Comparison of ENCODE assay signal across 27 mouse cellular contexts in genomic region chr10:25319531-25319930, GRCm38 (mm10). TPM values are rescaled to one million over a fixed set of nuclear protein-coding genes. Genes with fewer than 3 reads are reported as not detected.
A peak's percentile ranks its signal among the peaks of the same experiment; 100 is the strongest.
DNase-seq lines count a peak whose midpoint lies in the region; ATAC-seq and TF ChIP-seq lines count a peak whose summit lies in the region.
"Had no signal": no experiment of that assay in that cellular context is flagged by ENCODE, and none has a peak within 500 bp of the region (broad histone marks: within the 10 kb centered on the region; RNA-seq: fewer than 3 reads in every experiment).

No protein-coding gene starts in this region.

- no peak overlapping the region for H3K4me3 ChIP-seq in macrophage (ENCODE audit: inconsistent target)
- no peak overlapping the region for H3K4me3 ChIP-seq in intestine, postnatal 0 days (ENCODE audit: low read depth, low read length)
- H3K4me3 ChIP-seq: embryonic facial prominence, embryonic 13.5 days; embryonic facial prominence, embryonic 15.5 days; erythroblast, embryonic 14.5 days; forebrain, embryonic 10.5 days; forebrain, embryonic 12.5 days had no signal

- no peaks in the 10 kb centered on the region for H3K4me1 ChIP-seq in intestine, postnatal 0 days (replicated peaks; ENCODE audit: control insufficient read depth, insufficient read depth, low read length)
- H3K4me1 ChIP-seq: embryonic facial prominence, embryonic 15.5 days; forebrain, embryonic 12.5 days had no signal

- no peak overlapping the region for H3K9ac ChIP-seq in intestine, postnatal 0 days (ENCODE audit: low read depth, low read length)
- H3K9ac ChIP-seq: embryonic facial prominence, embryonic 13.5 days; embryonic facial prominence, embryonic 15.5 days; forebrain, embryonic 12.5 days had no signal

- no peaks in the 10 kb centered on the region for H3K27me3 ChIP-seq in intestine, postnatal 0 days (replicated peaks; ENCODE audit: control insufficient read depth, insufficient read depth, low read length)
- H3K27me3 ChIP-seq: CH12.LX; embryonic facial prominence, embryonic 13.5 days; embryonic facial prominence, embryonic 15.5 days; forebrain, embryonic 12.5 days; Patski had no signal

- TF ChIP-seq CTCF in intestine, postnatal 0 days (IDR thresholded peaks at IDR 0.05; ENCODE audit: low read depth), result no peak

- no peak overlapping the region for H3K4me2 ChIP-seq in intestine, postnatal 0 days (replicated peaks; ENCODE audit: low read depth)
- H3K4me2 ChIP-seq: embryonic facial prominence, embryonic 13.5 days; embryonic facial prominence, embryonic 15.5 days; forebrain, embryonic 12.5 days had no signal

- no peaks in the 10 kb centered on the region for H3K9me3 ChIP-seq in intestine, postnatal 0 days (ENCODE audit: control insufficient read depth)
- H3K9me3 ChIP-seq: embryonic facial prominence, embryonic 13.5 days; embryonic facial prominence, embryonic 15.5 days; forebrain, embryonic 10.5 days; forebrain, embryonic 12.5 days had no signal

- no peak for ATAC-seq in intestine, postnatal 0 days
- ATAC-seq: activated CD4-positive, CD25-positive, alpha-beta regulatory T cell, adult 4 months; CD4-positive, CD25-positive, alpha-beta regulatory T cell, adult 4 months; forebrain, embryonic 14.5 days; forebrain, embryonic 16.5 days; Patski had no signal

- H3K27ac ChIP-seq in macrophage, result peak overlapping the region; percentile 75
- no peak overlapping the region for H3K27ac ChIP-seq in intestine, postnatal 0 days (ENCODE audit: low read depth, low read length)
- H3K27ac ChIP-seq: embryonic facial prominence, embryonic 13.5 days; embryonic facial prominence, embryonic 15.5 days; forebrain, embryonic 10.5 days; forebrain, embryonic 12.5 days had no signal

- H3K36me3 ChIP-seq in macrophage (ENCODE audit: inconsistent target), result no peaks in the 10 kb centered on the region
- no peaks in the 10 kb centered on the region for H3K36me3 ChIP-seq in intestine, postnatal 0 days (ENCODE audit: control insufficient read depth, insufficient read depth)
- H3K36me3 ChIP-seq: embryonic facial prominence, embryonic 13.5 days; embryonic facial prominence, embryonic 15.5 days; forebrain, embryonic 10.5 days; forebrain, embryonic 12.5 days had no signal

- intact Hi-C loops in heart, postnatal 14 days (cut with DNase I), result no loop called here

- no peaks in the 10 kb centered on the region for H3K79me2 ChIP-seq in macrophage (ENCODE audit: inconsistent target)

- peak; percentile 51 for DNase-seq in heart, adult 11 months
- no peak for DNase-seq in heart, postnatal 14 days
- DNase-seq in ZHBTc4 (ENCODE audit: low read depth, low spot score), result peak; percentile 71
- DNase-seq in c-Kit-positive CD71-positive TER-119-positive erythroid progenitor cells, embryonic 14.5 days (ENCODE audit: low spot score), result no peak
- DNase-seq: adrenal gland, adult 8-10 months; adrenal gland, postnatal 14 days; adrenal gland, postnatal 36 days; B cell, adult 2 months; cerebellum, adult 18-20 months; cerebellum, adult 8-10 months; cerebellum, adult 9-11 months; cerebellum, postnatal 14 days; cerebellum, postnatal 36 days; embryo, embryonic 11 days had no signal

RNA-seq across cellular contexts. Expression of gene Akap7, which starts 11.9 kb away (rescaled TPM):
- 10 to 100 TPM; 47.5 to 60.7 TPM for total RNA-seq in heart, postnatal 14 days (2021)
- 10 to 100 TPM; 12.1 to 60.6 (median 42.5) TPM for total RNA-seq in macrophage (2018; cell fraction: chromatin; rRNA removed)
- total RNA-seq in macrophage (2018; cell fraction: cytosol; rRNA removed), result 10 to 100 TPM; 13.8 to 22.4 (median 18.9) TPM
- 10 to 100 TPM; 13.8 to 67.6 (median 29.7) TPM for total RNA-seq in macrophage (2018; cell fraction: nucleus; rRNA removed)
- 12.5 to 57.2 TPM (median 15.2 TPM) in 3 replicates for polyA plus RNA-seq in macrophage (2018)
- 42.3 and 51.6 TPM in 2 replicates for polyA plus RNA-seq in intestine, postnatal 0 days (2015; fragmentation: Nextera tagmentation; extraction: Ambion mirVana)

RNA-seq across cellular contexts. Expression of gene Epb41l2, which starts 40.1 kb away (rescaled TPM):
- total RNA-seq in heart, postnatal 14 days (2021), result 10 to 100 TPM; 66.4 to 68.5 TPM
- total RNA-seq in macrophage (2018; cell fraction: chromatin; rRNA removed), result 1,000 to 10,000 TPM in 2 of 26 experiments, 100 to 1,000 TPM in 24; 195 to 1,240 (median 272) TPM
- 10 to 100 TPM; 40.0 to 71.2 (median 45.1) TPM for total RNA-seq in macrophage (2018; cell fraction: cytosol; rRNA removed)
- 100 to 1,000 TPM; 105 to 802 (median 185) TPM for total RNA-seq in macrophage (2018; cell fraction: nucleus; rRNA removed)
- 42.5 to 101 TPM (median 80.5 TPM) in 3 replicates for polyA plus RNA-seq in macrophage (2018)
- polyA plus RNA-seq in intestine, postnatal 0 days (2015; fragmentation: Nextera tagmentation; extraction: Ambion mirVana), result 13.8 and 14.7 TPM in 2 replicates

Comparison
In these comparisons a context has a peak if more than half of its experiments do, and no peak if none do; other contexts are left out.
1. DNase-seq: peak in heart, adult 11 months (single experiment) and ZHBTc4 (single experiment); none in heart, postnatal 14 days (0 of 2) and c-Kit-positive CD71-positive TER-119-positive erythroid progenitor cells, embryonic 14.5 days (single experiment).